Mouse (Mus musculus) midbrain, embryonic 10.5 days (tissue): ENCODE measurements around the gene Erf. TPM values are rescaled to one million over a fixed set of nuclear protein-coding genes. Genes with fewer than 3 reads are reported as not detected.

Experiments used
- DNase-seq: peaks from one replicate; pipeline ENCODE4 v3.0.0-alpha.2; 2017; ENCODE audit warnings: low spot score
- H3K27ac ChIP-seq: fragments of 300-500 bp; sonication (generic); replicated peaks from 2 replicates; pipeline ENCODE4 v1.5.1; 2016; ENCODE audit warnings: mild to moderate bottlenecking
- H3K27me3 ChIP-seq: fragments of 300-500 bp; sonication (generic); 2 replicates; pipeline ENCODE4 v1.6.1; 2016; ENCODE audit warnings: low read depth, mild to moderate bottlenecking; ENCODE audit not compliant: poor library complexity, severe bottlenecking
- H3K36me3 ChIP-seq: fragments of 300-500 bp; sonication (generic); 2 replicates; pipeline ENCODE4 v1.6.1; 2016; ENCODE audit warnings: mild to moderate bottlenecking, moderate library complexity
- H3K4me1 ChIP-seq: fragments of 300-500 bp; sonication (generic); 2 replicates; pipeline ENCODE4 v1.6.1; 2016
- H3K4me3 ChIP-seq: fragments of 300-500 bp; sonication (generic); 2 replicates; pipeline ENCODE4 v1.5.1; 2016; ENCODE audit warnings: mild to moderate bottlenecking, moderate library complexity
- H3K9me3 ChIP-seq: fragments of 300-500 bp; sonication (generic); replicated peaks from 2 replicates; pipeline ENCODE4 v1.6.1; 2016; ENCODE audit warnings: mild to moderate bottlenecking
- WGBS: fragments of 180-500 bp; shearing (Covaris S2); methylation state at CpG from one replicate; pipeline ENCODE4 v1.1.7; 2016; 5-methylcytosine and 5-hydroxymethylcytosine counted together
- polyA plus RNA-seq: library from polyadenylated mRNA; unstranded; fragments of >200 nt; fragmentation: Nextera tagmentation; extraction: Ambion mirVana; gene quantifications from 2 replicates; pipeline ENCODE4 v1.2.1, GENCODE M21; 2016

Erf gene
- polyA plus RNA-seq, 1 experiment from 2014 or later, result 7.3 TPM

GRCm38 (mm10) chr7:25249314-25250140 is 1.0 kb downstream of the Erf start:
- H3K4me3 ChIP-seq, result peak overlapping the region; percentile 78
- H3K27me3 ChIP-seq, result no peaks in the 10 kb centered on the region
- peaks cover 28% of the 10 kb centered on the region for H3K36me3 ChIP-seq
- no peaks in the 10 kb centered on the region for H3K9me3 ChIP-seq
- H3K4me1 ChIP-seq, result peaks cover 62% of the 10 kb centered on the region
- peak; percentile 88 for DNase-seq
- under 1% methylated on average over 59 of the region's 73 CpGs for WGBS
- peak overlapping the region; percentile 96 for H3K27ac ChIP-seq

GRCm38 (mm10) chr7:25248846-25249313 is 1.7 kb downstream of the Erf start:
- Histone ChIP-seq H3K36me3 (peaks cover 34% of the 10 kb centered on the region), H3K4me1 (peaks cover 63% of the 10 kb centered on the region), H3K27me3 (no peaks in the 10 kb centered on the region), H3K27ac (peak overlapping the region; percentile 96), H3K9me3 (no peaks in the 10 kb centered on the region), H3K4me3 (peak overlapping the region; percentile 78)
- DNase-seq, result no peak
- WGBS, result under 1% methylated on average over 25 of the region's 25 CpGs

- DNase-seq, result peak; percentile 59
- WGBS, result 2% methylated on average over 18 of the region's 18 CpGs
- H3K4me3 ChIP-seq, result peak overlapping the region; percentile 78
- H3K27me3 ChIP-seq, result no peaks in the 10 kb centered on the region
- H3K27ac ChIP-seq, result peak overlapping the region; percentile 96
- peaks cover 63% of the 10 kb centered on the region for H3K4me1 ChIP-seq
- H3K9me3 ChIP-seq, result no peaks in the 10 kb centered on the region
- H3K36me3 ChIP-seq, result peaks cover 42% of the 10 kb centered on the region
Observed at GRCm38 (mm10) chr7:25248018-25248647, 2.4 kb downstream of the Erf start.

DNA sequence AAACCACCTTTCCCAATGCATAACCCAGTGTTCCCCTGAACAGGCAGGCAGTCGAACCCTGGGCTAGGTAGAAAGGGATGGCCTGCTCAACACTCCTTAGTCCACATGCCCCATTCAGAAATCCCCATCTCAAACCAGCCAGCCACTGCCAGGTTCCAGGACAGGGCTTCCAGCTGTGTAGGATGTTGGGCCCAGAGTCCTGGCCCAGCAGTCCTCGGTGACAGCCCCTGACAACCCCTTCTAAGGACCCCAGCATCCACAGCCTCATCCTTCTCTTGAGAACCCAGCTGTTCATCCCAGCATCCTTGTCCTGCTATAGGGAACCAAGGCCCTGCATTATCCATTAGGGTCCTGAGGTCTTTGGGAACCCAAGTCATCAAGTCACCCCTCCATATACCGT is 3.1 kb downstream of the Erf start:
- Histone ChIP-seq H3K4me3 (peak overlapping the region; percentile 78), H3K36me3 (peaks cover 48% of the 10 kb centered on the region), H3K9me3 (no peaks in the 10 kb centered on the region), H3K4me1 (peaks cover 63% of the 10 kb centered on the region), H3K27ac (peak overlapping the region; percentile 96), H3K27me3 (no peaks in the 10 kb centered on the region)
- DNase-seq, result no peak
- WGBS, result 32% methylated on average over 3 of the region's 3 CpGs

- no peaks in the 10 kb centered on the region for H3K9me3 ChIP-seq
- H3K27ac ChIP-seq, result peak overlapping the region; percentile 96
- H3K4me3 ChIP-seq, result peak overlapping the region; percentile 78
- no peaks in the 10 kb centered on the region for H3K27me3 ChIP-seq
- no peak for DNase-seq
- WGBS, result 90% methylated on average over 4 of the region's 4 CpGs
- H3K36me3 ChIP-seq, result peaks cover 54% of the 10 kb centered on the region
- H3K4me1 ChIP-seq, result peaks cover 55% of the 10 kb centered on the region
Observed at GRCm38 (mm10) chr7:25246759-25247137, 3.8 kb downstream of the Erf start.

DNA sequence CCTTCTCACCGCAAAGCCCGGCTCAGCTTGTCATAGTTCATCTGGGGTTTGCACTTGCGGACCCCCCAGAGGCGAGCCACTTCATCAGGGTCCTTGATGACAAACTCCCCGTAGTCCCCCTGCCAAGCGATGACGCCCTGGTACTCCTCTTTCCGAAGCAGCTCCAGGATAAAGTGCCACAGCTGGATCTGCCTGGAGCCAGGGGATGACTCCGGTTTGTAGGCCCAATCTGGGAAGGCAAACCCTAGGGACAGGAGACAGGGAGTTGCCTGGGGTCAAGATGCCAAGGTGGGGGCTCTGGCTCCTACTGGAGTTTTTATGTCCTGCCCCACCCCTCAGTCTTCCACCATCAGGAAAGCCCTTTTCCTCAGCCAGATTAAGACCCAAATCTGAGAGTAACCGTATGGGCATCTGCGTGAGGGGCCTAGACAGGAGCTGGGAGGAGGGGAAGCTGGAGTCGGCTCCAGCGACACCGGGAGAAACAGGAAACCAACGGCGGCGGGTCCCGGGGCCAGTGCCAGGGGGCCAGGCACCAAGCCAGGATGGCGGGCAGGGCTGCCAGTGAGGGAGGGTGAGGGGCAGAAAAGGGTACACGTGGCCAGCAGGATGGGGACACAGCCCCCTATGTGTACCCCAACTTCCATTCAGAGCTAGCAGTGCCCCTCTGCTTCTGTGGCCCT is 4.3 kb downstream of the Erf start:
- Histone ChIP-seq H3K36me3 (peaks cover 54% of the 10 kb centered on the region), H3K4me3 (peak overlapping the region; percentile 78), H3K27ac (peak overlapping the region; percentile 96), H3K4me1 (peaks cover 55% of the 10 kb centered on the region), H3K9me3 (no peaks in the 10 kb centered on the region), H3K27me3 (no peaks in the 10 kb centered on the region)
- no peak for DNase-seq
- WGBS, result 84% methylated on average over 20 of the region's 20 CpGs

GRCm38 (mm10) chr7:25244562-25245369 is 5.8 kb downstream of the Erf start:
- DNase-seq, result no peak

GRCm38 (mm10) chr7:25243361-25243760 is 7.2 kb downstream of the Erf start:
- no peak overlapping the region for H3K4me3 ChIP-seq
- no peaks in the 10 kb centered on the region for H3K27me3 ChIP-seq
- 95% methylated on average over 4 of the region's 4 CpGs for WGBS
- H3K36me3 ChIP-seq, result peaks cover 57% of the 10 kb centered on the region
- H3K9me3 ChIP-seq, result no peaks in the 10 kb centered on the region
- H3K4me1 ChIP-seq, result peaks cover 57% of the 10 kb centered on the region
- no peak for DNase-seq
- 0 out of 2 replicates have a peak overlapping the region, but pooled peaks have one; percentile 13 for H3K27ac ChIP-seq

More at GRCm38 (mm10) chr7:25244562-25245369, 5.8 kb downstream of the Erf start:
- Histone ChIP-seq H3K4me1 (peaks cover 54% of the 10 kb centered on the region), H3K36me3 (peaks cover 57% of the 10 kb centered on the region), H3K9me3 (no peaks in the 10 kb centered on the region), H3K4me3 (peak overlapping the region; percentile 16; the same call in 1 of the 2 replicates), H3K27ac (0 out of 2 replicates have a peak overlapping the region, but pooled peaks have one; percentile 33), H3K27me3 (no peaks in the 10 kb centered on the region)
- 91% methylated on average over 30 of the region's 30 CpGs for WGBS

DNA sequence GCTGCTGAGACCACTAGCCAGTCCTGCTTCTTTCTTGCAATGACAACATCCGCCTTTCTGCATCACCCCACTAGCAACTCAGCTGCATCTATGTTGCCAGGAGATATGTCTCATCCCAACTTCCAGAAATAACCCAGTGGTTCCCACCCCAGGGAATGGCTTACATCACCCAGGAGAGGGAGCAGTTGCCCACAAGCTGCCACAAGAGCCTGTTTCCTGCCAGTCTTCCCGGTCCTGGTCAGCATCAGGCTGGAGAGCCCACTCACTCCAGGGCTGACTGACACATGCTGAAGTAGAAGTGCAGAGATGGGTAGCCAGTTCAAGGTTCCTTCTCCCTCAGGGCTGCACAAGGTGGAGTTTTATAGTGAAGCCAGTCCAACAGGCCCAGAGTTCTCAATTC is 9.5 kb downstream of the Erf start:
- H3K27me3 ChIP-seq, result no peaks in the 10 kb centered on the region
- H3K4me3 ChIP-seq, result peak overlapping the region; percentile 9; the same call in 1 of the 2 replicates
- 36% methylated on average over 2 of the region's 2 CpGs for WGBS
- peaks cover 45% of the 10 kb centered on the region for H3K36me3 ChIP-seq
- H3K27ac ChIP-seq, result 0 out of 2 replicates have a peak overlapping the region, but pooled peaks have one; percentile 33
- peaks cover 44% of the 10 kb centered on the region for H3K4me1 ChIP-seq
- no peaks in the 10 kb centered on the region for H3K9me3 ChIP-seq
- peak; percentile 43 for DNase-seq

DNA sequence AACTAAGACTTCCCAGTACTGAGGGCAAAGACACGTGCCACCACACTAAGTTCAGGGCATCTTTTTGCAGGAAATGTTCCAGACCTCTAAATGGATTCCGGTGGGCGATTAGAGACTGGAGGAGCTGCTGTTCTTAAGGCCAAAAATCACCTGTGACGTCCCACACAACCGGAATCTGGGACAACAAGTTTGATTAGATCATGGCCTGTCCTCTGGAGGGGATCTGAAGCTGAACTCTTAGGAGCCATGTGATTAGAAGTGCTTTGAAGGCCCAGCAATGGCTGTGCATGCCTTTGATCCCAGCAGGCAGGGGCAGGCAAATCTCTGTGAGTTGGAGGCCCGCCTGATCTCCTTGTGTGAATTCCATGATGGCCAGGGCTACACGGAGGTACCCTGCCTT is 9.9 kb downstream of the Erf start:
- Histone ChIP-seq H3K9me3 (no peaks in the 10 kb centered on the region), H3K36me3 (peaks cover 43% of the 10 kb centered on the region), H3K4me3 (no peak overlapping the region), H3K4me1 (peaks cover 44% of the 10 kb centered on the region), H3K27ac (no peak overlapping the region), H3K27me3 (no peaks in the 10 kb centered on the region)
- no peak for DNase-seq
- 66% methylated on average over 7 of the region's 7 CpGs for WGBS

DNA sequence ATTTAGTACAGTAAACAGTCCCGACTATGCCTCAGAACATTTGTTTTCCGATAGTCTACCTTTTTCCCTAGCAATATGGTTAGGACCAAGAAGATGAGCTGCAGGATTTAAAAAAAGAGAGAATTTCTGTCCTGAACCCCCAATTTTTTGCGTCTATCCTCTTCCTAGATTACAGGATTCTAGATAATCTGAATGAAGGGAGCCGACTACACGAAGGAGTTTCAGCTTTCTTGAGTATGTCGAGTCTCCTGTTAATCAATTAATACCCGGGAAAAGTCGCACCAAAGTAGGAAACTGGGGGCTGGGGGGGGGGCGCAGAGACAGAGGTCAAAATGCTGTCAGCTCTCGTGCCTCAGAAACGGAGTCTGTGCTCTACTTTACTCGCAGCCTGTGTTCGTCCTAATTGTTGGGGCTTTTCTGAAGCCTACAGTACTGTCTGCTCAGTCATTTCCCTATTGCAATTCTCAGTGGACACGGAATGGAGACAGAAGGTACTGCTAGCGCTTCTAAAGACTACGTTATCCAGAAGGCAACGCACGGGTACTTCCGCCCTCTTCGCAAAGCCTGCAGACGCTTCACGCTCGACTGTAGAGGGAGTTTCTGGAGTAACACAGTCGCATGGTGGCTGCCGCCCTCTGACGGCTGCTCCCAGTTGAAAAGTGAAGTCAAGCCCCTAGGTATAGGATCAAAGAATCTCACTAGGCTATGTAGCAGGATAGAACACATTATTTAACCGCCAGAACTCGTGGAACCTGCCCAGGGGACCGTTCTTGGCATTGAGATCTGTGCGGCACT is 11.5 kb downstream of the Erf start:
- WGBS, result 5% methylated on average over 30 of the region's 30 CpGs
- peak; percentile 80 for DNase-seq
- Histone ChIP-seq H3K27me3 (no peaks in the 10 kb centered on the region), H3K27ac (peak overlapping the region; percentile 97), H3K4me1 (peaks cover 48% of the 10 kb centered on the region), H3K36me3 (peaks cover 43% of the 10 kb centered on the region), H3K4me3 (peak overlapping the region; percentile 98), H3K9me3 (no peaks in the 10 kb centered on the region)
